Mouse (Mus musculus): ENCODE data around the gene Tbc1d1.

- TF ChIP-seq CTCF (IDR thresholded peaks at IDR 0.05; ENCODE audit: low read depth, low read length) (no peak), POLR2A (IDR thresholded peaks at IDR 0.05; ENCODE audit: borderline replicate concordance, low read depth, low read length) (no peak)
Measured at GRCm38 (mm10) chr5:64346343-64346885, 190.3 kb downstream of the Tbc1d1 start.
